Mouse (Mus musculus) layer of hippocampus, adult 18-20 months (tissue): ENCODE measurements around the gene Lgr4. TPM values are rescaled to one million over a fixed set of nuclear protein-coding genes. Genes with fewer than 3 reads are reported as not detected.

Experiments
- DNase-seq, 2 experiments: peaks; one replicate each; pipeline ENCODE4 v3.0.0; 2022; ENCODE audit warnings: low spot score in 2 of 2
- total RNA-seq, 2 experiments: library from RNA; stranded (reverse); gene quantifications; 2 replicates each; pipeline ENCODE4 v1.2.3; 2021

Gene Lgr4
- total RNA-seq, 2 experiments from 2014 or later: 27.9 to 31.8 TPM

DNA sequence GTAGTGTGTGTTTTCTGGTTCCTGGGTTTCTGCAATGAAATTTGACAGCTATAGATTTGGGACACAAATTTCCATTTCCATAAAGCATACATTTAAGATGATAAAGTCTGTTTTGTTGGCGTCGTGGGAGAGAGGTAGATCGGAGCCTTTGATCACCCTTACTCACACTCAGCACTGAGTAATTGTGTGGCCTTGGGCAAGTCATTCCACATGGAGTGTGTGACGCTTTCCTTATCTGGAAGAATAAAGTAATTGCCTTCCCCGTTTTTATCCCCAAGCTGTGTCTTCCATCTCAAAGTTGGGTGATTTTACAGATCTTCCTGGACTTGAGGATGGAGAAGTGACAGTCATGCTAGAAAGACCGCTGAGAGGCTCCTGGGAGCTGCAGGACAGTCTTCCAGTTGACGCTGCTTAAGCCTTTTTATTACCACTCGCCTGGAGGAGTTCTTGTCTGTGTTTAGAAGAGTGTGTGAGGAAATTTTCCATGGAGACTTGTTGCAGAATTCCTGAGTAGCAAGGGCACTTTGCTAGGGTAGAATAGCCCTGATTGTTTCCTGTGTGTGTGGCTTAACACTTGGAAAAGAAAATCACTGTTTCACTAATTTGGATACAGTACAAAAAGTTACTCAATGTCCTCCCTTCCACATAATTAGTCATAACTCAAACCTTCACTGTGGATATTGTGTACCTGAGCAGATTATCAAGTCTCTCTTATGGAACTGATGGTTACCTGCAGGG is 4.0 kb downstream of the Lgr4 start:
- no peak for DNase-seq

DNA sequence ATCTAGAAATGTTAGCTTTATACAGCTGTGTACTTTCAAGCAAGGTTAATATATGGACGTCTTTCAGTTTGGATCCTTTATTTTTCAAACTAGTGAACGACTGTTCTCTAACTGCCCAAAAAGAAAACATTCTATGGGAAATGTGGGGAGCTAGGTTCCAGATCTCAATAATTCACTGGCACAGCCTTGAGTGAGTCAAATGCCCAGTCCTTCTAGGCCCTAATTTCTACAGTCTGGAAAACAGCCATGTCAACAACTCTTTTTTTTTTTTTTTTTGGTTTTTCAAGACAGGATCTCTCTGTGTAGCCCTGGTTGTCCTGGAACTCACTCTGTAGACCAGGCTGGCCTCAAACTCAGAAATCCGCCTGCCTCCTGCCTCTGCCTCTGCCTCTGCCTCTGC is 4.9 kb downstream of the Lgr4 start:
- DNase-seq: no peak

DNA sequence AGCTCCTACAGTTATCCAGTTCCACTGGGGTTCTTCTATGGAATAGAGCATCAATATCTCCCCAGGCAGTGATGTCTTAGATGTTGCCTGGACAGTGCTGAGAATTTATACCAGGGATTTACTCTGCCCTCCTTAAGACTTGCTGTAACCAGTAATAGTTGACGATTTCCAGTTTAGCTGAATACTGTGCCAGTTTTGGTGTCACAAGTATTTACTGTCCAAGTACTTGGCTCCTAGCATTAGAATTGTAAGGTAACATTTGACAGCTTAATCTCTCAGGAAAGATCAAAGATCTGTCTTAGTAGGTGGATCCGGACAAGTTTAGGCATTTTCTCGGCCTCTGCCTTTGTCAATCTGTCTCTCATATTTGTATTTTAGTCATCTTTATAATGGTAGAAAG is 5.6 kb downstream of the Lgr4 start:
- DNase-seq: no peak

DNA sequence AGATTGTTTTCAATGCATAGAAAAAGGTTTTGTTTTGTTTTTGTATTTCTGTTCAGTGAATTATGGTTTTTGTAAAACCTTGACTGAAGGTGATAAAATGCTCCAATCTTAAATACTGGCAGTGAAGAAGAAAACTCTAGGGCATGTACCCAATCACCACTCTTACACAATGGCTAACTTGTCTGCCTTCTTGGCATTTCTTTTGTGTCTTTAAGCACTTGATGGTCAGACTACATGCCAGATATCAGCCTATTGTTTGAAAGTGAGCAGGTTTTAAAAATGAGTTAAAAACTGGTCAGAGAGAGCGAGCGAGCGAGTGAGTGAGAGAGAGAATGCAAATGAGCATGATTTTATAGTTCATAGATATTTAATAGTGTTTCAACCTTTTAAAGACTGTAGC is 6.5 kb downstream of the Lgr4 start:
- DNase-seq: no peak

DNA sequence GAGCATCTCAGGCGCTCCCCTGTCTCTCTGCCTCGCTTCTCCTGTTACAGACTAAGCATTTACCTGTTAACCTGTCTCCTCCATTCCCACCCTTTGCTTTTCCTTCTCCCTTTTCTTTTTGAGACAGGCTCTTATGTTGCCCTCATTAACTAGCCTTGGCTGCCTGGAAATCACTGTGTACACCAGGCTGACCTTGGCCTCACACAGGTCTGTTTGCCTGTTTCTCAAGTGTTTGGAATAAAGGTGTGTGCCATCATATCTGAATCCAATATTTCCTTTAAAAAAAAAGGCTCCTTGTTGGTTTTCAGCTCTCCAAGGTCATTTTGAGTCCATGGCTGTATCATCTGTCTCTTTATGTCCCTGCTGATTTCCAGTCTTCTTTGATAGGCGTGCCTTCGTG is 9.5 kb downstream of the Lgr4 start:
- no peak for DNase-seq

DNA sequence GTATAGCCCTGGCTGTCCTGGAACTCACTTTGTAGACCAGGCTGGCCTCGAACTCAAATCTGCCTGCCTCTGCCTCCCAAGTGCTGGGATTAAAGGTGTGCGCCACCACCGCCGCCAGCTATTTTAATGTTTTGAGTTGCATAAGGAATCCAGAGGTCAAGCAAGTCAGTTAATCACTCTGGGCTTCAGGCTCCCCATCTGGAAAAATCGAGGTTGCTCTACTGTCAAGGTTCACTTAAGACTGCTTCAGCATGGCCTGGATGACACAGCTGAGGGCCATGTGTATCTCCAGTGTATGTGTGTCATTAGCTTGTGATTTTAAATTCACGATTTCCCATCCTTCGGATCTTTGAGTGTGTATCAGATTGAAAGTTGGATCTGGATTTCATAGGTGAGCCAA is 10.0 kb downstream of the Lgr4 start:
- no peak for DNase-seq

DNA sequence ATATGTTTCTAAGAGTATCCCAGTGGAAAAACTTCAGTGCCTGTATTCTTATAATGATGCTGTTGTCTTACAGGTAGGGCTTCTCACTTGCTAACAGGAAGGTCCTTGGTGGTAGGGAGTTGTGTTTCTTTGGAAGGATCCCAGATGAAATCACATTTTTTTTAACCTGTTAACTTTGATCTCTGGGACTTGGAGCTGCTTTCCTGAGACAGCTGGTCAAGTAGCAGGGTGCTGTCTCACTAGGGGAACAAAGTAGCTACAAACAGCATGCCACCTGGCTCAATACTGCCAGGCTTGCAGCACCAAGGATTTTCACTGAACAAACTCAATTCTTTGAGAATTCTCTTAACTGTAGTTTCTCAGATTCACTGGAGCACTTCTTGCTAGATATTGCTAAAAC is 10.4 kb downstream of the Lgr4 start:
- no peak for DNase-seq

DNA sequence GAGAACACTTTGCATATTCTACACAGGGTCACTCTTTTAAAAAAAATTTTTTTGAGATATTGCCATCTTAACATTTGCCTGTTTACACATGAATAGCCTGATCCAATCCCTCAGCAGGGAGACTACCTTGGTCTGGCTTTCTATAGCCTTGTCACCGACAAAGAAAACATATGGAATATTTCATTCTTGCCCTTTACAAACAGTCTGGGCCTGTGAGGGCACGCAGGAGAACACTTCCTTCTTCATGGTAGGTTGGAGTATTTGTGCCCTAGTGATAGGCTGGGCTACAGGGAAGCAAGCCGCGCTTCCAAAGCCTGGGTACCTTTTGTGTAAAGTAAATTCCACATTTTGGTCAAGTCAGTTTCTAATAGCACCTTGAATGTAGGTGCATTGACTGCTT is 11.3 kb downstream of the Lgr4 start:
- DNase-seq: no peak

DNA sequence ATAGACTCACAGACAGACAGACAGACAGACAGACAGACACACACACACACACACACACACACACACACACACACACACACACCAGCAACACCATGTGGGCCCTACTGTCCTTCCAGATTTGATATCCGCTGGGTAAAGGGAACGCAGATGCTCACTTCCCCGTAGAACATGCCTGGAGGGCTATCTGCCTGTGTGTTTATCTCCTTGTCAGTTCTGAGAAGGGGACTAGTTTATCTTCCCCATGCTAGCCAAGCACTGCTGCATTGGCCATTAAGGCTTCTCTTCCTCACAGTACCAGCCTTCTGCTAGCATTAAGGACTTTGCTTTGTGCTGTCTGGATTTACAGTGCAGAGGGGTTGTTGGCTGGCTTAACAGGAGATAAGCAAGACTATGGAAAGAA is 11.8 kb downstream of the Lgr4 start:
- DNase-seq: no peak

DNA sequence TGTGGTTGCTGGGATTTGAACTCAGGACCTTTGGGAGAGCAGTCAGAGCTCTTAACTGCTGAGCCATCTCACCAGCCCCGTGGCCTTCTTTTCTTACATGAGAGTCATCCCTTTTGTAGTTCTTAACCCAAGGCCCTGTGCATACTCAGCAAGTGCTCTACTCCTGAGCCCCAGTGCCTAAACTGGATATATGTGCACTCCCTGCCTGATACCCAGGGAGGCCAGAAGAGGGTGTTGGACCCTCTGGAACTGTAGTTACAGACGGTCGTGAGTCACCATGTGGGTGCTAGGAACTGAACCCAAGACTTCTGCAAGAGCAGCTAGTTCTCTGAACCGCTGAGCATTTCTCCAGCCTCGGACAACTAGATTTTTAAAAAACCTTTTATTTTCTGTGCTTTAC is 12.9 kb downstream of the Lgr4 start:
- DNase-seq: no peak

DNA sequence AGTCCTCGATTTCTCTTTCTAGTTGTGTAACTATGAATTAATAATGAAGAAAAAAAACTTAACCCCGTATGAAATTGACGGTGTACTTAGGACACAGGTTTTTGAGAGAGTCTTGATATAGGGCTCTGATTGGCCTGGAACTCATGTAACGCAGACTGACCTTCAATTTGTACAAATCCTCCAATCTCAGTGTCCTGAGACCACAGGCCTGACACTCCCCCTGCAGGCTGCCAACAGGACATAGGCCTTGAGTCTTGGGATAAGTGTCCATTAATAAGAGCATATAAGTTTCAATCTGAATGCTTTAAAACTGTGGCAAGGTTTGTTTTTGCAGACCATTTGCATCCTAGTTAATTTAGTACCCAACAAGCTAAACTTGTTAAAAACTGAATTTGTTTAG is 13.3 kb downstream of the Lgr4 start:
- DNase-seq: no peak

DNA sequence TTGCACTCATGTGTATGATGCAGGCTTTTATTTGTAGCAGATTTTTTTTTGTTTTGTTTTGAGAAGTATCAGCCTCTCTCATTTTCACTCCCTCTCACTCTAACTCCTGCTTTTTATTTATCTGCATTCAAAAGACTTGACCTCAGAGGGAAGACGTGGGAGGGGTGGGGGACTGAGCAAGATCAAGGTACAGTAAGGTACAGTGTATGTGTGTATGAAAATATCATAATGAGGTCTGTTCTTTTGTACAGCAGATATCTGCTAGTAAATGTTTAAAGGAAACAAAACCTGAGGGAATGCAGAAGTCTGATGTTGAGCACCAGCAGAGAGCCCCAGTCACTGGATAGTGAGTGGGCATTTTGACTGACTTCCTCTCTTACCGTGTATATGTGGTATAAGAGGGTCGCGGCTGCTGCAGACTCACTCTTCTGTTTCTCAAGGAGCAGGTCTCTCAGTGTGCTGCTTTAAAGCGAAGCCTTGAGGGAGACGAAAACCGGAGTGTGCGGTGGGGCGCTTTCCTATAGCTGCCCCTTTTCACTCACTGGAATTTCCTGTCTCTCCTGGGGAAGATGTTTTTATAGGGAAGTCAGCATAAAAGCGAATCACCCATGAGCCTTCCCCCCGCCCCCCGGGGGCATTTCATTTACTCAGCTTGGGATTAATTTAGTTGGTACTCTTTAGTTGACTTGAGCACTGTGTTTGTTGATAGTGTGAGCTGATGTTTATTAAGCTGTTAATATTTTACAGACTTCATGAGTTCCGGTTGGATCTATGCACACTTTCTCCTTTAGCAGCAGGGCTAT is 14.7 kb downstream of the Lgr4 start:
- DNase-seq: no peak

DNA sequence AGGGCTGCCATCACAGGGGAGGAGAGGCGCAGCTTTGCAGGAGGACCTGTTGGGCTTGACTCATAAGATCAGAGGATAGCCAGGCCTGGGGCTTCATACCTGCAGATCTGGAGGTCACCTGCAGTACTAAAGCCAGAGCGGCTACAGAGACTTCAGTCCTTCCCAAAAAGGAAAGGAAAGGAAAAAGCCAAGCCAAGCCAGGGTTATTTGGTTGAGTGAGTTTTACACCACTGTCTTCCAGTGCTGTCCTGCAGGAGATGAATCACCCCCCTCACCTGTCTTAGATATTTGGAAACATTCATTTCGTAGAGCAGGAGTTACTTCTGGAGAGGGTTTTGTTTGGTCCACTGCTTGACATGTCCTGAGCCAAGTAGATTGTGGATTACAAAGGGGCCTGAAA is 15.7 kb downstream of the Lgr4 start:
- DNase-seq: no peak

DNA sequence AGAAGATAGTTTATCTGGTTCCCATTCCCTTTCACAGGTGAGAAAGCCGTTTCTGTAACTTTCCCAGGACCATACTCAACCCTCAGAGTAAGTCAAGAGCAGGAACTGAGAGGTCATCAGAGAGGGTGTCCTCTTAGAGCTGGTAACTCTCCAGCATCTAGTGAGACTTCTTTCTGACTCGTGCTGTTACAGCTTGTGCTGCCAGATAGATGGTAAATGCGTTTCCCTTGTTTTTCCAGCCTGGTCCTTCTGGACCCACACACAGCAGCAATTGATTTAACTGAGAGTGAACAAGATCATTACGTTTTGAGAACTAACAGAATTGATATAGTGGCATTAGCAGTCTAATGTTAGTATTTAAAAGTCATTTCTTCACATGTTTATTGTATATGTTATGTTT is 16.6 kb downstream of the Lgr4 start:
- no peak for DNase-seq

DNA sequence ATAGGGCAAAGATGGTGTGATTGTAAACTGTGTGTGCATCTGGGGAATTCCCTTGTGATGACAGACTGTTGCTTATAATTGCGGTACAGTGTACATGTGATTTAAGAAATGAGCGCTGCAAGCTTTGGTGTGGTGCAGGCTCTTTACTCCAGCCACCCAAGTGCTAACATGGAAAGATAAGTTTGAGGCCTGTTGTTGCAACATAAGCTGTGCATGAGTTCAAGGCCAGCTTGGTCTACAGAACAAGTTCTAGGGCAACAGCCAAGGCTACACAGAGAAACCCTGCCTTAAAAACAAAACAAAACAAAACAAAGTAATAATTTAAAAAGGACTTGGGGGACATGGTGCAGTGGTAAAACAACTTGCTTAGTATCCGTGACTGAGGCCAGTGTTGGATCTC is 17.7 kb downstream of the Lgr4 start:
- DNase-seq: no peak

DNA sequence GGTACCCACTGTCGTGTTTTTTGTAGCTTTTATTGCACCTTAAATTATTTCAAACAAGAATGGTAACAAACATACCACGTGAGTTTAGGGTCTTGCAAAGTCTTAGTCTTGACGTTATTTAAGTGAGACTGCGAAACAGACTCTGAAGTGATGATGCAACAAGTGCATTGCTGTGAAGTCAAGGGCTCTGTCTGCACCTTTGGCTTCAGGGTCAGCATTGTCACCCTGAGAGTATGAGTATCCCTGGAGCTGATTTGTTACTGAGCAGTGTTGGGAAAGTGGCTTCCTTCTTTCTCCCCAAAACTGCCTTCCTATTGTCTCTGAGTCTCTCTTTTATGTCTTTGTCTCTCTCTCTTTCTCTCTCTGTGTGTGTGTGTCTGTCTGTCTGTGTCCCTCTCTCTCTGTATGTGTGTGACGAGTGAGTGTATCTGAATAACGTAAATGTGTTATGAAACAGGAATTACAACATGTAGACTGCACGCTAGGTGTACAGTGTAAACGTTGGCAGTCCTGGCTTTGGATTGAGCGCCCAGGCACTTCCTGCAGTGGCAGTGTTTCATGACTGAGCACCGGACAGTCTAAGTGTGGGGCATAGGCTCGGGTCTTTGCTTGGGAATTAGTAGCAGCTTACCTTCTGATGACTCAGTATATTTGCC is 18.4 kb downstream of the Lgr4 start:
- no peak for DNase-seq

DNA sequence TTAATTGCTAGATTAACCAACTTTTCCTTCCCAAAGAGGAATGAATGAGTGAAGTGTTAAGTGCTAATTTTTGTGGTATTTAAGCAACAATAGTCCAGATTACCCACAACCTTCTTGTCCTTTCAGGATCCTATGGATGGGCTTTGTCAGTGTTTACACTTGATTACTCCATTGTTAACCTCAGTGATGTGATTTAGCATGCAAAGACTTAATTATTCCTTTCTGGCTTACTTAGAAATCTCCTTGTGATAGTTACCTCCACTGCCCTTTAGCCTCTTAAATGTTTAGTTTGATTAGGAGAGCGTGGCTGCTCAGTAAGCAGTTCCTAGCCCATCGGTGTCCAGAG is 18.9 kb downstream of the Lgr4 start:
- no peak for DNase-seq

DNA sequence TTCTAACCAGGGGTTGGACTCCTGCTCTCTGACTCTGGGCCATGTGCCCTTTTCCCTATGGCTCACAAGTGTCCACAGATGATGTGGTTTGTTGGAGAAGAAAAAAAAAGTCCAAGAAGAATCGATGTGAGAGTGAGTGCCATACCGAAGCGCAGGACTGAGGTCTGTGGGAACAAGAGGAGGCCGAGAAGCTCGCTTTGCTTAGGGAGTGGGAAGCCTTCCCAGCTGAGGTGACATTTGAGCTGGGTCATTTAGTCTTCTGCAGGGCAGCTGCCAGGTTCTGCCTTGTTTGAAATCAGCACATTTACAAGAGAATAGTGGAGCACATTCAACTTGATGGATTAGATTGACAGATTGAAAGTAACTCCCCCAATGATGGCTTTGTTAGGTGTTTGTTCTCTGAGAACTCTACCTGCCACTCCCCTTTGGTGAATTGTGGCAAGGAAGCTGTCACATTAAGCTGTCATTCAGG is 24.6 kb downstream of the Lgr4 start:
- DNase-seq: no peak

DNA sequence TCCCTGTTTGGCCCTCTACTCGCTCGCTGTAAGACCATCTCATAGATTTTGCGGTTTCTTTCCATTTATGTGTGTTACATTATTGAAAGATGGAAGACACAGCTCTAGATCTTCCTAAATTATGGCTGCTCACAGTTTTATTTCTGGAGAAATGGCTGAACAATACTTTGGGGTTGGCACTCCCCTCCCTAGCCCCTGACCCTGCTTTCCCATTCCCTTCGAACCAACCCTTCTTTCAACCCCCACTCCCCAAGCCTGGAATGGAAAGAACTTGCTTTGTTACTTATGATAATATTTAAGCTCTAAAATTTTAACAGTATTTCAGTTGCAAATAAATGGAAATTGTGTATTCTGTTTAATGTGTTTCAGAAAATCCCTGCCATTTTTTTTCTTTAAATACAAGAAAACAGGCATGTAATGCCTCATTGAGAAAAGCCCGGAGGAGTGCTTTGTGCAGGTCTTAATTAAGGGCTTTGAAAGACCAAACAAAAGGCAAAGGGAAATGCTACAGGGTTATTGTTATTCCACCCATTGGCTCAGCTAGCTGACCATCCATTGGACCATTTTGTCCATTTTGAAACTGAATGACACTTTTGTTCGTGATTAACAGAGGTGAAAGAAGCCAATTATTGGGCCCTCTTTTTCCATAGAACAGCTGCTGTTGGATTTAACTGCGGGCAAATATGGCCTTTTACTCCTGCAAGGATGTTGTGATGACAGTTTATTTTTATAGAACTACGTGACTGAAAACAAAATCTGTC is 25.5 kb downstream of the Lgr4 start:
- DNase-seq: peak in 1 of 2 experiments; percentile 45

DNA sequence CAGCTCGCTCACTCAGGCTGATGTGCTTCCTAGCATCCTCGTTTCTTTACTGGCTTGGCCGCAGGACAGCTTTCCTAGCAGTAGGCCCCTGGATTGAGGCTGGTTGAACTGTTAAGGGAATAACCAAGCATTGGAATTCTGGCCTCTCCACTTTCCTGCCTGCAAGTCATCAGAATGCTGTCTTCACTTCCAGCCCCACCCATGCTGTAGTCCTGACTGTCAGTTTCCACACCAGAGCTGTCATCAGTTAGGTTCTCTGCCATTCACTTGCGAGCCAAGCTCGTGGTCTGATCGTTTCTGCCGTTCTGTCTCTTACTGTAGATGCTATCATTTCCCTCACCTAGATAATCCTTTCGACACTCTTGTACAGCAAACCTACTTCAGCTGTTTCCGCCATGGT is 27.5 kb downstream of the Lgr4 start:
- no peak for DNase-seq

DNA sequence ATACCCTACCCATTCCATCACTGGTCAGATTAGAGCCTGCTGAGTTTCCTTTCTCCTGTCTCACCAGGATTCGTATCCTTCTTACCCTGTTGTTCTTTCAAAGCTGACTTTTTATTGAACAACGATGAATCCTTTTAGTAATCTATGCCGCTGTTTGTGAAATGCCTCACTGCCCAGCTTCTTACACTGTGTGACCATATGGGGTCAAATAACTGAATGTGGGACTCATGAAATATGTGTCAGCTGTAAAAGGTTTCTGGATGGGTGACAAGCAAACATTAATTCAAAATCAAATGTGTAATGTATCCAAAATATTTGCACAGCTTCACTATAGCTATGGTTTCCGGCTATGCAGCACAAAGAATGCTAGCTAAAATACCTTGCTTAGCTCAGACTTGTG is 28.1 kb downstream of the Lgr4 start:
- no peak for DNase-seq

DNA sequence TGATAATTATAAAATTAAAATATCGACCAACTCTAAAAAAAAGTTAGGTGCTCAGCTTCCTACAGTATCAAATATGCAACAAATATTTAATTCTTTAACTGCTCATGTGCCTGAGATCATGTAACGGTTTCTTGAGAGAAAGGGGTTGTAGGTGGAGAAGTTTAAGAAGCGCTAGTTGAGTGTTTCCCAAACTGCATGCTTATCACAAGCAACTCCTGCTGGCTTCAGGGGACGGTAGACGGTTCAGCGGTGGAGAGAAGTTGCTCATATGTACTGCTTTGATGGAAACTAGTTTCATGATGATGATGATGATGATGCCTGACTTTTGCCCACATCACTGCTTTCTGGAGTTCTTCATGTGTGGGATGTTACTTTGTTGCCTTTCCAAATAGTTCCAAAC is 29.0 kb downstream of the Lgr4 start:
- DNase-seq: no peak
